20 mouse cellular contexts compared by ENCODE assay signal in the genomic region with DNA sequence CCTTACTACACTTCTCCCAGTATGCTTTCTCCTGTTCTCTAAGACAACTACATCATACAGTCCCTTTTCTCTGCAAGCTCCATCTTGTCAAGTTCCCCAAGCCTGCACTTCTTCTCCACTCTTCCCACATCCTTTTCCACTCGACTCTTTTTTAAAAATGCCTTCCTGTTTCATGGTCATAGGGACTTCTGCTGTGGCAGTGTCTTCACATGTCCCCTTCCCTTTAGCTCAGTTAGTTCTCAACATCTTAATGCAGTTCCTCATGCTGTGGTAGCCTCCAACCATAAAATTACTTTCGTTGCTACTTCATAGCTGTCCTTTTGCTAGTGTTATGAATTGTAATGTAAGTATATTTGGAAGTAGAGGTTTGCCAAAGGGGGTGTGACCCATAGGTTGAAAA. TPM values are rescaled to one million over a fixed set of nuclear protein-coding genes. Genes with fewer than 3 reads are reported as not detected.
A peak's percentile ranks its signal among the peaks of the same experiment; 100 is the strongest.
DNase-seq lines count a peak whose midpoint lies in the region; ATAC-seq lines count a peak whose summit lies in the region.
"Had no signal": no experiment of that assay in that cellular context is flagged by ENCODE, and none has a peak within 500 bp of the region (broad histone marks: within the 10 kb centered on the region; RNA-seq: fewer than 3 reads in every experiment).

No protein-coding gene starts in this region.

- DNase-seq in heart, adult 11 months: peak; percentile 63
- no peak for DNase-seq in heart, adult 18-20 months
- no peak for DNase-seq in ovary, postnatal 36 days (ENCODE audit: low spot score)
- DNase-seq in adrenal gland, postnatal 36 days: no peak
- no peak for DNase-seq in urinary bladder, adult 2 months (ENCODE audit: low spot score)
- DNase-seq: adrenal gland, adult 8-10 months; adrenal gland, postnatal 14 days; B cell, adult 2 months; cerebellum, adult 11-12 months; cerebellum, adult 2 months; cerebellum, adult 9-10 months; cerebellum, postnatal 10 days; cerebellum, postnatal 25 days had no signal

- ATAC-seq in granulocyte monocyte progenitor cell, adult 5-6 weeks (replicated peaks; ENCODE audit: poor library complexity, severe bottlenecking): peak; percentile 52
- peak; percentile 71 for ATAC-seq in megakaryocyte, adult 5-6 weeks (ENCODE audit: poor library complexity, severe bottlenecking)
- ATAC-seq: activated CD4-positive, CD25-positive, alpha-beta regulatory T cell, adult 4 months; CD4-positive, CD25-positive, alpha-beta regulatory T cell, adult 4 months; forebrain, embryonic 14.5 days; forebrain, embryonic 16.5 days; Patski had no signal

RNA-seq across cellular contexts. Expression of a gene that starts 6.1 kb away (rescaled TPM):
- total RNA-seq in heart, adult 18-20 months (2021): 10 to 100 TPM; 19.0 to 20.6 TPM
- 44.4 and 53.1 TPM in 2 replicates for total RNA-seq in granulocyte monocyte progenitor cell, adult 5-6 weeks (2014; fragmentation: Nextera tagmentation)
- 26.9 and 30.2 TPM in 2 replicates for total RNA-seq in granulocyte monocyte progenitor cell, adult 5-6 weeks (2017)
- 33.5 and 38.8 TPM in 2 replicates for total RNA-seq in megakaryocyte, adult 5-6 weeks (2015)
- 29.0 and 41.9 TPM in 2 replicates for total RNA-seq in megakaryocyte, adult 5-6 weeks (2017)
- total RNA-seq in adrenal gland, postnatal 36 days (2021): 10 to 100 TPM; 32.7 to 39.6 TPM
- polyA plus RNA-seq in urinary bladder, adult 2 months (2012; rRNA removed): 10.0 and 11.5 TPM in 2 replicates

RNA-seq across cellular contexts. Expression of a gene that starts 55.6 kb away (rescaled TPM):
- total RNA-seq in heart, adult 18-20 months (2021): 1 to 10 TPM; 5.4 to 6.4 TPM
- total RNA-seq in granulocyte monocyte progenitor cell, adult 5-6 weeks (2014; fragmentation: Nextera tagmentation): 2.7 and 7.8 TPM in 2 replicates
- 3.3 and 4.4 TPM in 2 replicates for total RNA-seq in granulocyte monocyte progenitor cell, adult 5-6 weeks (2017)
- 1.8 and 2.5 TPM in 2 replicates for total RNA-seq in megakaryocyte, adult 5-6 weeks (2015)
- total RNA-seq in megakaryocyte, adult 5-6 weeks (2017): 1.8 and 1.9 TPM in 2 replicates
- total RNA-seq in adrenal gland, postnatal 36 days (2021): 10 to 100 TPM; 19.1 to 30.6 TPM
- 9.1 and 9.9 TPM in 2 replicates for polyA plus RNA-seq in urinary bladder, adult 2 months (2012; rRNA removed)
